Mouse (Mus musculus): ENCODE data around the gene Pde4d.

DNA sequence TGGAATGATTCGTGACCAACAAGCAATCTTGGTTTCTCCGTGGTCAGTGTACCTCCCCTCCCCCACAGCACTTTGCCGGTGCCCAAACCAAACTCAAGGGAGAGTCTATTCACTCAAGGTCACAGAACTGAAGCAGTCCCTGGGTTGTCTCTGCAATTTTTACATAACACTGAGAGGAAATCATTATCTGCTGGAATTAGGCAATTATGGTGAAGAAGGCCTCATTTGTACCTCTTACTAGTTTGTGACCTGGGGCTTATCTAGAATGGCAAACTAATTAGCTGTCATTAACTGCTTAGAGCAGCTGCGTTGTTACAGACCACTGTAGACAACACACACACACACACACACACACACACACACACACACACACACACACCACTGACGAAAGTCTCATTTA lies 1325.4 kb downstream of the Pde4d start:
- TF ChIP-seq CTCF (IDR thresholded peaks at IDR 0.05; ENCODE audit: control insufficient read depth, insufficient read depth, insufficient read length) = no peak
- TF ChIP-seq MAX (IDR thresholded peaks at IDR 0.05) = no peak
- no peak for TF ChIP-seq MYOD1 (IDR thresholded peaks at IDR 0.05; ENCODE audit: control insufficient read depth, insufficient read length, low read depth)
- TF ChIP-seq CEBPB (IDR thresholded peaks at IDR 0.05; ENCODE audit: low read depth) = no peak
- no peak for TF ChIP-seq USF1 (IDR thresholded peaks at IDR 0.05; ENCODE audit: low read depth)
- no peak for TF ChIP-seq FOSL1 (IDR thresholded peaks at IDR 0.05; ENCODE audit: insufficient read depth, low read length, poor library complexity, severe bottlenecking)
- TF ChIP-seq MYOG (IDR thresholded peaks at IDR 0.05; ENCODE audit: control insufficient read depth, extremely low read depth, insufficient read length) = no peak
